Mouse (Mus musculus) heart, adult 2 months (tissue): ENCODE results near the gene Ssbp3. TPM values are rescaled to one million over a fixed set of nuclear protein-coding genes. Genes with fewer than 3 reads are reported as not detected.

Source experiments
- DNase-seq, 2 experiments: peaks; one replicate each; pipeline ENCODE4 v3.0.0; 2021
- H3K27ac ChIP-seq: fragments of 200-600 bp; 2 replicates; pipeline ENCODE4 v1.8.1; 2022
- H3K27me3 ChIP-seq: fragments of 200-500 bp; 2 replicates; pipeline ENCODE4 v1.6.1; 2012; ENCODE audit warnings: mild to moderate bottlenecking, low read length, inconsistent platforms, mixed read lengths; ENCODE audit not compliant: control insufficient read depth, insufficient read depth
- H3K36me3 ChIP-seq: fragments of 200-500 bp; 2 replicates; pipeline ENCODE4 v1.6.1; 2012; ENCODE audit warnings: low read length, inconsistent platforms; ENCODE audit not compliant: control insufficient read depth, insufficient read depth
- H3K4me1 ChIP-seq: fragments of 200-500 bp; 2 replicates; pipeline ENCODE4 v1.6.1; 2011; ENCODE audit warnings: low read length; ENCODE audit not compliant: control insufficient read depth, insufficient read depth
- H3K4me3 ChIP-seq: fragments of 200-600 bp; 2 replicates; pipeline ENCODE4 v1.8.1; 2022
- H3K79me2 ChIP-seq: fragments of 200-500 bp; replicated peaks from 2 replicates; pipeline ENCODE4 v1.6.1; 2012; ENCODE audit warnings: mild to moderate bottlenecking, inconsistent platforms, low read length, moderate library complexity, mixed read lengths; ENCODE audit not compliant: control insufficient read depth, insufficient read depth
- H3K9ac ChIP-seq: fragments of 200-500 bp; 2 replicates; pipeline ENCODE4 v1.6.1; 2012; ENCODE audit warnings: low read depth, mild to moderate bottlenecking, control low read depth, inconsistent platforms, low read length, mixed read lengths
- CTCF ChIP-seq: fragments of 200-600 bp; IDR thresholded peaks from 2 replicates; pipeline ENCODE4 v1.8.1; 2022; ENCODE audit warnings: antibody characterized with exemption, mild to moderate bottlenecking, moderate library complexity
- EP300 ChIP-seq: fragments of 200-500 bp; IDR thresholded peaks from 2 replicates; pipeline ENCODE4 v1.6.1; 2011; ENCODE audit warnings: low read depth, low read length, control low read depth; ENCODE audit not compliant: insufficient read depth
- POLR2A ChIP-seq: fragments of 200-500 bp; IDR thresholded peaks from 2 replicates; pipeline ENCODE4 v1.6.1; 2011; ENCODE audit warnings: mild to moderate bottlenecking, low read depth, low read length, control low read depth; ENCODE audit not compliant: insufficient read depth
- WGBS: fragments of 180-500 bp; shearing (Covaris S2); methylation state at CpG from one replicate; pipeline ENCODE4 v1.1.7; 2018; 5-methylcytosine and 5-hydroxymethylcytosine counted together
- intact Hi-C: fragments of 180-260 bp; cut with DNase I; formaldehyde crosslinking; loops from one replicate; pipeline ENCODE4 v1.15.1; 2025
- polyA plus RNA-seq: library from polyadenylated mRNA; depleted of rRNA; stranded (reverse); fragments of >200 nt; gene quantifications from 2 replicates; pipeline ENCODE4 v1.2.3, GENCODE M21; 2012
- total RNA-seq, 2 experiments: library from RNA; stranded (reverse); gene quantifications; 2 replicates each; pipeline ENCODE4 v1.2.3; 2021

Gene Ssbp3
- total and polyA plus RNA-seq, 3 experiments: 26.1 to 39.0 (median 37.3) TPM

- DNase-seq: no peak
- Histone ChIP-seq H3K4me3 (no peak overlapping the region), H3K36me3 (peaks cover 8% of the 10 kb centered on the region), H3K4me1 (peaks cover 30% of the 10 kb centered on the region), H3K27ac (no peak overlapping the region), H3K79me2 (no peaks in the 10 kb centered on the region), H3K27me3 (no peaks in the 10 kb centered on the region), H3K9ac (no peak overlapping the region)
- intact Hi-C loops: no loop called here
- TF ChIP-seq CTCF: no peak
- TF ChIP-seq POLR2A: no peak
- no peak for TF ChIP-seq EP300
These were observed 106.8 kb downstream of the Ssbp3 start for GRCm38 (mm10) chr4:107017257-107017656.

GRCm38 (mm10) chr4:107018521-107018920 lies 108.0 kb downstream of the Ssbp3 start:
- Histone ChIP-seq H3K4me1 (peaks cover 22% of the 10 kb centered on the region), H3K36me3 (no peaks in the 10 kb centered on the region), H3K4me3 (no peak overlapping the region), H3K9ac (no peak overlapping the region), H3K27ac (peak overlapping the region; percentile 52), H3K79me2 (no peaks in the 10 kb centered on the region), H3K27me3 (no peaks in the 10 kb centered on the region)
- intact Hi-C loops: no loop called here
- 0 out of 2 replicates have a peak, but pooled peaks have one; percentile 27 for TF ChIP-seq EP300
- TF ChIP-seq POLR2A: no peak
- 36% methylated on average over 3 of the region's 3 CpGs for WGBS
- peak in 1 of 2 experiments; percentile 67 for DNase-seq

GRCm38 (mm10) chr4:107019027-107019426 lies 108.5 kb downstream of the Ssbp3 start:
- peak; percentile 46 to 48 for DNase-seq
- no peaks in the 10 kb centered on the region for H3K36me3 ChIP-seq
- WGBS: 44% methylated on average over 7 of the region's 7 CpGs
- H3K79me2 ChIP-seq: no peaks in the 10 kb centered on the region
- intact Hi-C loops: no loop called here
- no peaks in the 10 kb centered on the region for H3K27me3 ChIP-seq
- peak overlapping the region; percentile 52; the same call in 1 of the 2 replicates for H3K27ac ChIP-seq
- TF ChIP-seq POLR2A: no peak
- no peak for TF ChIP-seq EP300
- TF ChIP-seq CTCF: no peak
- H3K9ac ChIP-seq: no peak overlapping the region
- H3K4me3 ChIP-seq: no peak overlapping the region
- peaks cover 18% of the 10 kb centered on the region for H3K4me1 ChIP-seq

GRCm38 (mm10) chr4:107020287-107021000 lies 109.9 kb downstream of the Ssbp3 start:
- Histone ChIP-seq H3K9ac (no peak overlapping the region), H3K36me3 (no peaks in the 10 kb centered on the region), H3K4me1 (peaks cover 13% of the 10 kb centered on the region), H3K4me3 (no peak overlapping the region), H3K27me3 (no peaks in the 10 kb centered on the region), H3K27ac (no peak overlapping the region), H3K79me2 (no peaks in the 10 kb centered on the region)
- no peak for DNase-seq
- intact Hi-C loops: no loop called here
- WGBS: 68% methylated on average over 5 of the region's 5 CpGs
- TF ChIP-seq CTCF (no peak), EP300 (no peak), POLR2A (no peak)

- WGBS: 54% methylated on average over 3 of the region's 3 CpGs
- Histone ChIP-seq H3K27ac (no peak overlapping the region), H3K27me3 (no peaks in the 10 kb centered on the region), H3K36me3 (no peaks in the 10 kb centered on the region), H3K79me2 (no peaks in the 10 kb centered on the region), H3K4me3 (no peak overlapping the region), H3K9ac (no peak overlapping the region), H3K4me1 (peaks cover 10% of the 10 kb centered on the region)
- intact Hi-C loops: no loop called here
- no peak for TF ChIP-seq CTCF
- no peak for TF ChIP-seq EP300
- TF ChIP-seq POLR2A: no peak
- no peak for DNase-seq
These were observed 111.0 kb downstream of the Ssbp3 start for GRCm38 (mm10) chr4:107021464-107021863.

GRCm38 (mm10) chr4:107024899-107025298 lies 114.4 kb downstream of the Ssbp3 start:
- WGBS: 94% methylated on average over 7 of the region's 7 CpGs
- no peak overlapping the region for H3K4me3 ChIP-seq

More at GRCm38 (mm10) chr4:107024899-107025298, 114.4 kb downstream of the Ssbp3 start:
- no peak overlapping the region for H3K27ac ChIP-seq
- no peaks in the 10 kb centered on the region for H3K79me2 ChIP-seq
- no peaks in the 10 kb centered on the region for H3K36me3 ChIP-seq
- intact Hi-C loops: no loop called here
- no peak overlapping the region for H3K9ac ChIP-seq
- DNase-seq: no peak
- H3K27me3 ChIP-seq: no peaks in the 10 kb centered on the region
- H3K4me1 ChIP-seq: peaks cover 3% of the 10 kb centered on the region
- TF ChIP-seq EP300 (no peak), POLR2A (no peak), CTCF (no peak)
